Mouse (Mus musculus): Measurements from ENCODE around the gene Plcg2. TPM values are rescaled to one million over a fixed set of nuclear protein-coding genes. Genes with fewer than 3 reads are reported as not detected.

The Plcg2 gene
- polyA plus RNA-seq, 2 experiments, result 3.2 to 3.6 TPM

DNA sequence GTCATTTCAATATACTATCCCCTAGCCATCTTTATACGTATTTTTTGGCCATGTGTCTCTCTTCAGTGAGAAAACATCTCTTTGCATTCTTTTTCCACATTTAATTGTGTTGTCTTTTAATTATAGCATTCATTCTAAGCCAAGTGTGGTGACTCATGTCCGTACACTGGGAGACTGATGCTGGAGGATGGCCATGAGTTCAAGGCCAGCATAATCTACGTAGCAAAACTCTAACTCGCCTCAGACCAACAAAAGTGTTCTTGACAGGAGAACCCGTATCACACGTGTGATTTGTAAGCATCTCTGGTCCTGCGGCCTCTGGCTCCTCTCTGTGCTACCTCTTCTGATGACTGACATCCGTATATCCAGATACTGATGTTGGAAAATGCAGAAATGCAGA, 13.4 kb upstream of the Plcg2 start:
- H3K4me3 ChIP-seq (replicated peaks; ENCODE audit: low read length), result no peak overlapping the region
- H3K4me1 ChIP-seq (ENCODE audit: control insufficient read depth, insufficient read depth, low read length), result no peaks in the 10 kb centered on the region; the same call in 1 of the 2 replicates
- H3K27ac ChIP-seq (replicated peaks; ENCODE audit: low read depth, low read length), result no peak overlapping the region
- no peak for DNase-seq (ENCODE audit: low spot score)
- no peak overlapping the region for H3K9ac ChIP-seq (ENCODE audit: low read depth, low read length, severe bottlenecking)
- no peaks in the 10 kb centered on the region for H3K27me3 ChIP-seq (ENCODE audit: control insufficient read depth, insufficient read depth, low read length)
- no peak overlapping the region for H3K4me2 ChIP-seq (replicated peaks; ENCODE audit: low read depth, low read length, severe bottlenecking)
- WGBS, result 84% methylated on average over 8 of the region's 8 CpGs
- no peak for ATAC-seq (ENCODE audit: low FRiP score, low read depth)
- no peaks in the 10 kb centered on the region for H3K9me3 ChIP-seq (ENCODE audit: control insufficient read depth, low read length)
- H3K36me3 ChIP-seq (ENCODE audit: control insufficient read depth, insufficient read depth, low read length), result no peaks in the 10 kb centered on the region
- TF ChIP-seq POLR2A (IDR thresholded peaks at IDR 0.05; ENCODE audit: borderline replicate concordance, extremely low read depth, insufficient read depth, insufficient read length), result no peak

DNA sequence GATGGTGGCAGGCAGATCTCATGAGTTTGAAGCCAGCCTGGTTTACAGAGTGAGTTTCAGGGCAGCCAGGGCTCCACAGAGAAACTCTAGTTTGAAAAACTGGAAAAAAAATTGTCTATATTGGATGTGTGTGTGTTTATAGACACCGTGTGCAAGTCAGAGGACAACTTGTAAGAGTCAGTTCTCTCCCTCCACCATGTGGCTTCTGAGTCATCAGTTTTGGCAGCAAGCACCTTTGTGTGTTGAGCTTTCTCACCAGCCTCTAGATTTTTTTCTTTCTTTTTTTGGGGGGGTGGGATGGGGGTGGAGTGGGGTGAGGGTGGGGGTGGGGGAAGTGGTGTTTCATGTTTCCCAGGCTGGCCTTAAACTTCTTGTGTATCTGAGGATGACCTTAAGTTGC, 12.8 kb upstream of the Plcg2 start:
- ATAC-seq (ENCODE audit: low FRiP score, low read depth) (no peak), DNase-seq (ENCODE audit: low spot score) (no peak)
- WGBS, result 70% methylated on average over 1 of the region's 1 CpGs
- H3K9ac ChIP-seq (ENCODE audit: low read depth, low read length, severe bottlenecking), result no peak overlapping the region
- H3K27me3 ChIP-seq (ENCODE audit: control insufficient read depth, insufficient read depth, low read length), result no peaks in the 10 kb centered on the region
- no peak for TF ChIP-seq POLR2A (IDR thresholded peaks at IDR 0.05; ENCODE audit: borderline replicate concordance, extremely low read depth, insufficient read depth, insufficient read length)
- no peaks in the 10 kb centered on the region; the same call in 1 of the 2 replicates for H3K4me1 ChIP-seq (ENCODE audit: control insufficient read depth, insufficient read depth, low read length)
- no peaks in the 10 kb centered on the region for H3K36me3 ChIP-seq (ENCODE audit: control insufficient read depth, insufficient read depth, low read length)
- no peak overlapping the region for H3K27ac ChIP-seq (replicated peaks; ENCODE audit: low read depth, low read length)
- H3K9me3 ChIP-seq (ENCODE audit: control insufficient read depth, low read length), result no peaks in the 10 kb centered on the region
- no peak overlapping the region for H3K4me3 ChIP-seq (replicated peaks; ENCODE audit: low read length)
- no peak overlapping the region for H3K4me2 ChIP-seq (replicated peaks; ENCODE audit: low read depth, low read length, severe bottlenecking)

DNA sequence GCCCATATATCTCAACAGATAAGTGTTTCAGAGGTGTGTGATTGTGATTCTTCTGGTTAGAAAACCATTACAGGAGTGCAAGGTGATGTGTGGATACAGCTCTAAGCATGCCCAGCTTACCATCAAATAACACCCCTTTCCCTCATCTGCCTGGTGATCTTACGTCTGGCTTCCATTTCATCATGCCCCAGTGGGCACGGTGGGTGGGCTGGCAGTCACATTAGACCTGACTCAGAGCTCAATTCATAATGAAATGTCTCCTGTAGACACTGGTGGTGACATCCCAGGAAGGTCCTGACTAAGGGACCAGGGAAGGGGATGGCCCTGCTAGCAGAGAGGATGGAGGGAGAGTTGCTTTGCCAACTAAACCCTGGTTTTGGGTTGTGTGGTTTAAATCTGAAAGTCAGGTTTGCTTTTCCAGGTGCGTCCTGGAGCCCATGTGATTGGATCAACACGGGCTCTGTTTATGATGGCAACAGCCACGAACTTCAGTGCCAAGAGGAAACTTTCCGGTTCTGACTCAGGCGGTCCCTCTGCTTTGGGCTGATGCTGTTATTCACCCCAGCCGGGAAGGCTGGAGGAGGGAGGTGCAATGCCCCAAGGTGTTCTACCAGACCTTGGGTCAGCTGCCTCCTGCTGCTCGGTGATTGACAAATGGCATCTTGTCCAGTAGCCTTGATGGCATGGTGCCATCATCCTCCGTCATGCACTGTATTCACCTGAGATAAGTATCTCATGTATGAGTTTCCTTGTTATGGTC, 9.7 kb upstream of the Plcg2 start:
- no peak for TF ChIP-seq POLR2A (IDR thresholded peaks at IDR 0.05; ENCODE audit: borderline replicate concordance, extremely low read depth, insufficient read depth, insufficient read length)
- peak; percentile 43 for DNase-seq (ENCODE audit: low spot score)
- no peak for ATAC-seq (ENCODE audit: low FRiP score, low read depth)

DNA sequence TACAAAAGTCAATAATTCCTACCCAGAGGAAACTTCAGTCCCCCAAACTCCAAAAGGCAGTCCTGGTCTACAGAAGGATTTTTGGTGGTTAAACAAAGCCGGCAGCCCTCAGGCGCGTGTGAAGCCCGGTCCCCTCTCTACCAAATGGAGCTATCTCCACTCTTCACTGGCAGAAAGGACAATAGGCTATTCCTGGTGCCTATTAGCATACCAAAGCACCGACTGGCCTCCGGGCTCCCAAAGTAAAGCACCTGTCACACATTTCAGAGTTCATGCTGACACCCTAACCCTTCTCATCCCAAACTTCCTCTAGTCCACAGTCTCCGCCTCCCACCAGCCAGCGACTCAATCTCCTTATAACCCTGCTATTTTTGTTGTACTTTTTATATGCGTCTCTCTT, 4.5 kb upstream of the Plcg2 start:
- H3K4me2 ChIP-seq (replicated peaks; ENCODE audit: low read depth, low read length, severe bottlenecking), result no peak overlapping the region
- H3K4me3 ChIP-seq (replicated peaks; ENCODE audit: low read length), result no peak overlapping the region
- DNase-seq (ENCODE audit: low spot score), result no peak
- H3K9ac ChIP-seq (ENCODE audit: low read depth, low read length, severe bottlenecking), result no peak overlapping the region
- peaks cover 16% of the 10 kb centered on the region for H3K27me3 ChIP-seq (ENCODE audit: control insufficient read depth, insufficient read depth, low read length)
- no peak overlapping the region for H3K27ac ChIP-seq (replicated peaks; ENCODE audit: low read depth, low read length)
- H3K9me3 ChIP-seq (ENCODE audit: control insufficient read depth, low read length), result no peaks in the 10 kb centered on the region
- no peaks in the 10 kb centered on the region for H3K36me3 ChIP-seq (ENCODE audit: control insufficient read depth, insufficient read depth, low read length)
- peaks cover 6% of the 10 kb centered on the region for H3K4me1 ChIP-seq (ENCODE audit: control insufficient read depth, insufficient read depth, low read length)
- WGBS, result 12% methylated on average over 9 of the region's 9 CpGs
- no peak for TF ChIP-seq POLR2A (IDR thresholded peaks at IDR 0.05; ENCODE audit: borderline replicate concordance, extremely low read depth, insufficient read depth, insufficient read length)
- no peak for ATAC-seq (ENCODE audit: low FRiP score, low read depth)

More for the DNA sequence above, 9.7 kb upstream of the Plcg2 start:
- Histone ChIP-seq H3K4me2 (replicated peaks; ENCODE audit: low read depth, low read length, severe bottlenecking) (no peak overlapping the region), H3K9ac (ENCODE audit: low read depth, low read length, severe bottlenecking) (no peak overlapping the region), H3K9me3 (ENCODE audit: control insufficient read depth, low read length) (no peaks in the 10 kb centered on the region), H3K36me3 (ENCODE audit: control insufficient read depth, insufficient read depth, low read length) (no peaks in the 10 kb centered on the region), H3K27ac (replicated peaks; ENCODE audit: low read depth, low read length) (no peak overlapping the region), H3K4me3 (replicated peaks; ENCODE audit: low read length) (no peak overlapping the region), H3K4me1 (ENCODE audit: control insufficient read depth, insufficient read depth, low read length) (no peaks in the 10 kb centered on the region; the same call in 1 of the 2 replicates), H3K27me3 (ENCODE audit: control insufficient read depth, insufficient read depth, low read length) (no peaks in the 10 kb centered on the region)
- 66% methylated on average over 10 of the region's 10 CpGs for WGBS

DNA sequence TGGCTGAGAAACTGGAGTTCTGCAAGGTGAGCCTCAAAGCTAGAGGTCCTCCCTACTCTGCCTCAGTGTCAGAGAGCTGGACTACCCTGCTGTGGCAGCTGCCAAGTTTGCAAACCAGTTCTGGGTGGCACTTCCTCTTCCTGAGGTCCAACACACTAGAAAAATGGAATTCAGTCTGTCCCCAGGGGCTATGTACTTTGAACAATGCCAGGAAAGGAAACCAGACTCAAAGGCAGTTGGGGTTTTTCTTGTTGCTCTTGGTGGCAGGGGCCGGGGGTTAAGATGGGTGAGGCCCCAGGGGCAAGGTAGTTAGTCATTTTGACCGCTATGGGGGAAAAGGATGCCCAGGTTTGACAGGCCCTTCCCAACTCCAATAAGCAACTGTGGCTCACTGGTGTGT, 3.2 kb upstream of the Plcg2 start:
- Histone ChIP-seq H3K4me1 (ENCODE audit: control insufficient read depth, insufficient read depth, low read length) (peaks cover 10% of the 10 kb centered on the region), H3K4me3 (replicated peaks; ENCODE audit: low read length) (no peak overlapping the region), H3K27me3 (ENCODE audit: control insufficient read depth, insufficient read depth, low read length) (peaks cover 24% of the 10 kb centered on the region), H3K9ac (ENCODE audit: low read depth, low read length, severe bottlenecking) (no peak overlapping the region), H3K27ac (replicated peaks; ENCODE audit: low read depth, low read length) (no peak overlapping the region), H3K4me2 (replicated peaks; ENCODE audit: low read depth, low read length, severe bottlenecking) (no peak overlapping the region), H3K36me3 (ENCODE audit: control insufficient read depth, insufficient read depth, low read length) (no peaks in the 10 kb centered on the region), H3K9me3 (ENCODE audit: control insufficient read depth, low read length) (no peaks in the 10 kb centered on the region)
- 69% methylated on average over 2 of the region's 2 CpGs for WGBS
- DNase-seq (ENCODE audit: low spot score), result no peak
- ATAC-seq (ENCODE audit: low FRiP score, low read depth), result no peak
- TF ChIP-seq POLR2A (IDR thresholded peaks at IDR 0.05; ENCODE audit: borderline replicate concordance, extremely low read depth, insufficient read depth, insufficient read length), result no peak
